Mouse (Mus musculus) midbrain, embryonic 11.5 days (tissue): ENCODE data around the gene Mapt. TPM values are rescaled to one million over a fixed set of nuclear protein-coding genes. Genes with fewer than 3 reads are reported as not detected.

Experiments
- ATAC-seq: fragments of 200-750 bp; cut with Nextera tagmentation; 2 replicates; pipeline ENCODE4 v1.8.0; 2017; ENCODE audit warnings: moderate TSS enrichment, moderate library complexity; ENCODE audit not compliant: low FRiP score
- DNase-seq: peaks from one replicate; pipeline ENCODE4 v3.0.0; 2015; ENCODE audit warnings: low spot score; ENCODE audit errors: missing footprints
- H3K27ac ChIP-seq: fragments of 300-500 bp; sonication (generic); 2 replicates; pipeline ENCODE4 v1.5.1; 2014; ENCODE audit warnings: low read depth, low read length
- H3K27me3 ChIP-seq: fragments of 300-500 bp; sonication (generic); 2 replicates; pipeline ENCODE4 v1.6.1; 2014; ENCODE audit warnings: mild to moderate bottlenecking, low read length, moderate library complexity, mixed read lengths; ENCODE audit not compliant: control insufficient read depth, insufficient read depth
- H3K36me3 ChIP-seq: fragments of 300-500 bp; sonication (generic); 2 replicates; pipeline ENCODE4 v1.6.1; 2014; ENCODE audit warnings: mild to moderate bottlenecking, low read length, moderate library complexity, mixed read lengths; ENCODE audit not compliant: control insufficient read depth, insufficient read depth
- H3K4me1 ChIP-seq: fragments of 300-500 bp; sonication (generic); 2 replicates; pipeline ENCODE4 v1.6.1; 2014; ENCODE audit warnings: low read length; ENCODE audit not compliant: control insufficient read depth, insufficient read depth
- H3K4me2 ChIP-seq: fragments of 300-500 bp; sonication (generic); 2 replicates; pipeline ENCODE4 v1.6.1; 2014; ENCODE audit warnings: mild to moderate bottlenecking, moderate library complexity
- H3K4me3 ChIP-seq: fragments of 300-500 bp; sonication (generic); 2 replicates; pipeline ENCODE4 v1.5.1; 2014; ENCODE audit warnings: low read depth, low read length
- H3K9ac ChIP-seq: fragments of 300-500 bp; sonication (generic); 2 replicates; pipeline ENCODE4 v1.6.1; 2014; ENCODE audit warnings: low read length
- H3K9me3 ChIP-seq: fragments of 300-500 bp; sonication (generic); 2 replicates; pipeline ENCODE4 v1.6.1; 2016; ENCODE audit warnings: low read length; ENCODE audit not compliant: control insufficient read depth
- WGBS: fragments of 180-500 bp; shearing (Covaris S2); extraction: QIAGEN DNeasy Blood & Tissue Kit; methylation state at CpG from one replicate; pipeline ENCODE4 v1.1.7; 2014; 5-methylcytosine and 5-hydroxymethylcytosine counted together
- polyA plus RNA-seq: library from polyadenylated mRNA; unstranded; fragments of >200 nt; fragmentation: Nextera tagmentation; extraction: Ambion mirVana; gene quantifications from 2 replicates; pipeline ENCODE4 v1.2.1, GENCODE M21; 2014

Gene Mapt
- 70.9 and 71.6 TPM in 2 replicates for polyA plus RNA-seq

- peak within 1 kb of the TSS; percentile 59 for H3K4me3 ChIP-seq
- DNase-seq, result peak; percentile 100
- WGBS, result under 1% methylated on average over 85 of the region's 94 CpGs
Measured at GRCm38 (mm10) chr11:104231041-104231911, at the start of gene Mapt. Gene Mapt (plus strand): TSS chr11:104231390.

DNA sequence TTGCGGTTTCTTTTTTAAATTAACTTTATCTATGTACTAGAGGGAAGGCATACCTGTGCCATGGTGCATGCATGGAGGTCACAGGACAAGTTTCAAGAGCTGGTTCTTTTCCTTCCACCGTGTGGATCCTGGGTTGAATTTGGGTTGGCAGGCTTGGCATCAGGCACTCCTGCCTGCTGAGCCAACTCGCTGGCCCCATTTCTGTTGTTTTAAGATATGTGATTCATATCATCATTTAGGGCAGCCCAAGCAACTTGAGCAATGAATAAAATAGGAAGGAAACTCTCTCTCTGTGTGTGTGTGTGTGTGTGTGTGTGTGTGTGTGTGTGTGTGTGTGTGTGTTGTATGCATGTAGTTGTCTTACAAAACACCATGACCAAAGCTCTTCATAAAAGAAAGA, 49.0 kb upstream of the Mapt start:
- Histone ChIP-seq H3K27me3 (no peaks in the 10 kb centered on the region), H3K4me1 (no peaks in the 10 kb centered on the region), H3K4me3 (no peak overlapping the region), H3K27ac (no peak overlapping the region), H3K36me3 (no peaks in the 10 kb centered on the region), H3K4me2 (no peak overlapping the region), H3K9ac (no peak overlapping the region), H3K9me3 (no peaks in the 10 kb centered on the region)
- ATAC-seq (no peak), DNase-seq (no peak)
- 86% methylated on average over 3 of the region's 3 CpGs for WGBS

More at GRCm38 (mm10) chr11:104231041-104231911, at the start of gene Mapt:
- Histone ChIP-seq H3K4me2 (peak within 1 kb of the TSS; percentile 93), H3K9me3 (no peaks in the 10 kb centered on the region), H3K9ac (peak within 1 kb of the TSS; percentile 86), H3K27ac (peak within 1 kb of the TSS; percentile 54), H3K36me3 (no peaks in the 10 kb centered on the region), H3K27me3 (peaks cover 46% of the 10 kb centered on the region), H3K4me1 (peaks cover 22% of the 10 kb centered on the region)
- peak; percentile 92 for ATAC-seq

DNA sequence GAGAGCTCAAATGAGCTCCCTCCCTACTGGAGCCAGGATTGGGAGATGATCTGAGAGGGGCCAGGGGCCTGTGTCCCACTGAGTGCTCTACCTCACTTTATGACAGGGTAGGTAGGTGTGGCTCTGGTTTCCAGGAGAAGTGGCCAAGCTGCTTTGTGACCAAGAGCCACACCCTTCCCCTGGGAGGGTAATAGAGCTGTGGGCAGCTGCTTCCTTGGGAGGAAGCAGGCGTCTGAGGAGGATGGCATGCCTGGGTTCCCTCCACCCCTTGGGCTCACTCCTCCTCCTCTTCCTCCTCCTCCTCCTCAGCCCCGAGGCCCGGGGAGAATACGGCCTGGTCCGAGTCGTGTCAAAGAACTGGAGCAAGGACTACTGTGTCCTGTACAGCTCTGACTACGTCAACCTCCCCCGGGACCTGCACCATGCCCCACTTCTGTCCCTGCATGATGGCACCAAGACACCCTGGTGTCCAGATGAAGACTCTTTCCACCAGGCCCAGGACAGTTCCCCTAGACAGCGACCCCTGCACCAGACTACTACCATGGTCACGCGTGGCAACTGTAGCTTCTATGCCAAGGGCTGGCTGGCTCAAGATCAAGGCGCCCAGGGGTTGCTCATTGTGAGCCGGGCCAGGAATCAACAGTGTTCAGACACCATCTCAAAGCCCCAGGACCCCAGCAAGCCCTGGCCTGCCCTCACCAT, 44.9 kb upstream of the Mapt start, which contains the start of gene Sppl2c:
Gene Sppl2c (plus strand): TSS at position 193 of the 702 bp plus-strand sequence.
- Histone ChIP-seq H3K4me1 (no peaks in the 10 kb centered on the region), H3K9ac (no peak within 1 kb of the TSS), H3K4me2 (no peak within 1 kb of the TSS), H3K9me3 (no peaks in the 10 kb centered on the region), H3K4me3 (no peak within 1 kb of the TSS), H3K36me3 (no peaks in the 10 kb centered on the region), H3K27ac (no peak within 1 kb of the TSS), H3K27me3 (no peaks in the 10 kb centered on the region)
- 89% methylated on average over 13 of the region's 13 CpGs for WGBS
- DNase-seq, result no peak
- ATAC-seq, result no peak

GRCm38 (mm10) chr11:104186837-104187150, 44.4 kb upstream of the Mapt start:
- Histone ChIP-seq H3K27ac (no peak overlapping the region), H3K4me2 (no peak overlapping the region), H3K4me1 (no peaks in the 10 kb centered on the region), H3K36me3 (no peaks in the 10 kb centered on the region), H3K9ac (no peak overlapping the region), H3K4me3 (no peak overlapping the region), H3K27me3 (no peaks in the 10 kb centered on the region), H3K9me3 (no peaks in the 10 kb centered on the region)
- 94% methylated on average over 9 of the region's 9 CpGs for WGBS
- ATAC-seq, result no peak
- DNase-seq, result peak; percentile 26

DNA sequence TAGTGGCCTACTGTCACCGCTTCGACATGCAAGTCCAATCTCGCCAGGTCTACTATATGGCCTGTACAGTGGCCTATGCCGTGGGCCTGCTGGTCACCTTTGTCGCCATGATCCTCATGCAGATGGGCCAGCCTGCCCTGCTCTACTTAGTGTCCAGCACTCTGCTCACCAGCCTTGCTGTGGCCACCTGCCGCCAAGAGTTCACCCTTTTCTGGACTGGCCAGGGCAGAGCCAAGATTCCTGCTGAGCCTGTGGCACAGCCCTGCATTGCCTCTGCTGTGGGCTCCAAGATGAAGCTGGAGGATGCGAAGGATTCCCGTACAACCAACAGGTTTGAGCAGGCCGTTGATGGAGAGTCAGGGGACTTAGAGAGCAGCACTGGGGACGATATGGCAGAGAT, 43.4 kb upstream of the Mapt start:
- peak; percentile 17 for DNase-seq
- Histone ChIP-seq H3K9me3 (no peaks in the 10 kb centered on the region), H3K4me2 (no peak overlapping the region), H3K4me1 (no peaks in the 10 kb centered on the region), H3K36me3 (no peaks in the 10 kb centered on the region), H3K4me3 (no peak overlapping the region), H3K27me3 (no peaks in the 10 kb centered on the region), H3K27ac (no peak overlapping the region), H3K9ac (no peak overlapping the region)
- 95% methylated on average over 10 of the region's 10 CpGs for WGBS
- no peak for ATAC-seq

GRCm38 (mm10) chr11:104190008-104190407, 41.2 kb upstream of the Mapt start:
- Histone ChIP-seq H3K9ac (no peak overlapping the region), H3K9me3 (no peaks in the 10 kb centered on the region), H3K27me3 (no peaks in the 10 kb centered on the region), H3K36me3 (no peaks in the 10 kb centered on the region), H3K4me2 (no peak overlapping the region), H3K27ac (no peak overlapping the region), H3K4me1 (no peaks in the 10 kb centered on the region), H3K4me3 (no peak overlapping the region)
- ATAC-seq, result no peak
- 81% methylated on average over 2 of the region's 2 CpGs for WGBS
- DNase-seq, result no peak

DNA sequence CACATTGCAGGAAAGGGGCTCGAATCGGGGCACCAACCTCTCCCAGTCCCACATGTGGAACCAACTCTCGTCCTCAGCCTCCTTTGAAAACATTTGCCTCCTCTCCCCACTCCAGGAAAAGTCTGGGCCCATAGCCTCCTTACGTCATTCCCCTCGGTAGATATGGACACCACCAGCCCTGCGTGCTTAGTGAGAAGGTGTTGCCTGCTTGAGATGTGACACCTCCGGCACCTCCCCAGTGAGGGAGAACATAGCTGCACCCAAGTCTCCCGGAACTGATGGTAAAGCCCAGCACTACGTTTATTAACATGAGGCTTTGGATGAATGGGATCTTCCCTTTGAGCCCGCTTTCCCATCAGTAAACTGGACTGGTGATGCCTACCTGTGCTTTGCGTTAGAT, 35.8 kb upstream of the Mapt start:
- no peaks in the 10 kb centered on the region for H3K9me3 ChIP-seq
- DNase-seq, result no peak
- no peaks in the 10 kb centered on the region for H3K4me1 ChIP-seq
- H3K4me3 ChIP-seq, result no peak overlapping the region
- WGBS, result 82% methylated on average over 11 of the region's 11 CpGs
- no peak overlapping the region for H3K4me2 ChIP-seq
- no peaks in the 10 kb centered on the region for H3K36me3 ChIP-seq
- no peaks in the 10 kb centered on the region for H3K27me3 ChIP-seq
- no peak overlapping the region for H3K9ac ChIP-seq
- no peak for ATAC-seq
- no peak overlapping the region for H3K27ac ChIP-seq

DNA sequence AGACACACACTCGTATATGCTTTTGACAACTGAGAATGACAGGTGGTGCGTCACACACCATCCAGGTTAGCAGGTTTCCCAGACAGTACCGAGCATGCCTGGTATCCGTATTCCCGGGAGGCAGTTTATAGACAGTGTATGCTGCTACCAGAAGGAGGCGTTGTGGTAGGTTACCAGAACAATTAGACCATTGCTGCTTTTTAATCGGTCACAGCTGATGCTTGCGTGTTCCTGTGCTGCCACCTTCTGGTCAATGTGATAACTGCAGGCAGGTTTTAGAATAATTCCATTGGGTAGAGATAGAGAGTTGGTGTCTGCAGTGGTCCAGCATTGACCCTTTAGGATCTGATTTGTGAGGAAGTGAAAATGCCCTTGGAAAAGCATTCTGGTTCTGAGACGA, 35.4 kb upstream of the Mapt start:
- Histone ChIP-seq H3K9me3 (no peaks in the 10 kb centered on the region), H3K4me2 (no peak overlapping the region), H3K27ac (no peak overlapping the region), H3K27me3 (no peaks in the 10 kb centered on the region), H3K36me3 (no peaks in the 10 kb centered on the region), H3K4me1 (no peaks in the 10 kb centered on the region), H3K9ac (no peak overlapping the region), H3K4me3 (no peak overlapping the region)
- 9% methylated on average over 9 of the region's 9 CpGs for WGBS
- peak; percentile 100 for DNase-seq
- ATAC-seq, result peak; percentile 71

GRCm38 (mm10) chr11:104197861-104198260, 33.3 kb upstream of the Mapt start:
- 7% methylated on average over 10 of the region's 10 CpGs for WGBS
- peak; percentile 87 for DNase-seq
- H3K4me1 ChIP-seq, result no peaks in the 10 kb centered on the region
- H3K4me2 ChIP-seq, result no peak overlapping the region
- no peak overlapping the region for H3K9ac ChIP-seq
- H3K27ac ChIP-seq, result no peak overlapping the region
- H3K36me3 ChIP-seq, result no peaks in the 10 kb centered on the region
- no peaks in the 10 kb centered on the region for H3K9me3 ChIP-seq
- ATAC-seq, result no peak
- H3K27me3 ChIP-seq, result no peaks in the 10 kb centered on the region
- H3K4me3 ChIP-seq, result no peak overlapping the region
